Mouse (Mus musculus): Measurements from ENCODE around the gene 6430571L13Rik. TPM values are rescaled to one million over a fixed set of nuclear protein-coding genes. Genes with fewer than 3 reads are reported as not detected.

Gene 6430571L13Rik
- polyA plus RNA-seq, 1 experiment: 1.2 TPM

DNA sequence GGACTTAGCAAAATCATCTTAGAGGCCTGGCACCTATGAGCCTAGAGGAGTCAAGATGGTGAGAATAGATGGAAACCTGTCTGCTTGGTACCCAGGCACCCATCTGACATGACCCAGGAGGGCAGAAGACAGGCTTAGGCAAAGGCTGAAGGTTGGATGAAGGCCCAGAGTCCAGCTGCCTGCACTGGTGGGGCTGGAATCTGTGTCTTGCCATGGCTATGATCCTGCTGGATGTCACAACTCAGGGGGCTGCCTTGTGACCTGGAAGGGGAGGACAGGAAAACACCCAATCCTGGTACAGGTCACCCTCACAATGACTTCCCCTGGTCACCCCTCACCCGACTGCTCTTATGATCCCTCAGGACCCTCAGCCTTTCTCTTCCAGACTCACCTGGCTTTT lies 14.4 kb downstream of the 6430571L13Rik start:
- 77% methylated on average over 1 of the region's 1 CpGs for WGBS

GRCm38 (mm10) chr9:107355870-107356765 lies 15.7 kb downstream of the 6430571L13Rik start:
- no peak for TF ChIP-seq POLR2A (IDR thresholded peaks at IDR 0.05; ENCODE audit: control insufficient read depth, extremely low read depth, insufficient read depth, low read length, poor library complexity)
- TF ChIP-seq CTCF (IDR thresholded peaks at IDR 0.05; ENCODE audit: borderline replicate concordance, control insufficient read depth, extremely low read depth, insufficient read depth, low read length, poor library complexity): peak; percentile 63; the same call in 1 of the 2 replicates
- Histone ChIP-seq H3K4me1 (replicated peaks; ENCODE audit: control insufficient read depth, insufficient read depth, low read length) (no peaks in the 10 kb centered on the region), H3K4me3 (ENCODE audit: control insufficient read depth, insufficient read depth, low read length) (no peak overlapping the region), H3K27me3 (ENCODE audit: control insufficient read depth, insufficient read depth, low read length) (no peaks in the 10 kb centered on the region), H3K36me3 (ENCODE audit: control insufficient read depth, insufficient read depth, low read length) (no peaks in the 10 kb centered on the region), H3K27ac (ENCODE audit: control insufficient read depth, insufficient read depth, low read length) (no peak overlapping the region)
- 47% methylated on average over 7 of the region's 7 CpGs for WGBS
- DNase-seq: peak; percentile 57

More for the DNA sequence above, 14.4 kb downstream of the 6430571L13Rik start:
- TF ChIP-seq CTCF (IDR thresholded peaks at IDR 0.05; ENCODE audit: borderline replicate concordance, control insufficient read depth, extremely low read depth, insufficient read depth, low read length, poor library complexity) (no peak), POLR2A (IDR thresholded peaks at IDR 0.05; ENCODE audit: control insufficient read depth, extremely low read depth, insufficient read depth, low read length, poor library complexity) (no peak)
- DNase-seq: no peak
- Histone ChIP-seq H3K36me3 (ENCODE audit: control insufficient read depth, insufficient read depth, low read length) (no peaks in the 10 kb centered on the region), H3K4me1 (replicated peaks; ENCODE audit: control insufficient read depth, insufficient read depth, low read length) (no peaks in the 10 kb centered on the region), H3K4me3 (ENCODE audit: control insufficient read depth, insufficient read depth, low read length) (no peak overlapping the region), H3K27me3 (ENCODE audit: control insufficient read depth, insufficient read depth, low read length) (no peaks in the 10 kb centered on the region), H3K27ac (ENCODE audit: control insufficient read depth, insufficient read depth, low read length) (no peak overlapping the region)

- Histone ChIP-seq H3K27me3 (ENCODE audit: control insufficient read depth, insufficient read depth, low read length) (no peaks in the 10 kb centered on the region), H3K4me1 (replicated peaks; ENCODE audit: control insufficient read depth, insufficient read depth, low read length) (no peaks in the 10 kb centered on the region), H3K36me3 (ENCODE audit: control insufficient read depth, insufficient read depth, low read length) (no peaks in the 10 kb centered on the region), H3K4me3 (ENCODE audit: control insufficient read depth, insufficient read depth, low read length) (no peak overlapping the region), H3K27ac (ENCODE audit: control insufficient read depth, insufficient read depth, low read length) (no peak overlapping the region)
- peak; percentile 46; the same call in 1 of the 2 replicates for TF ChIP-seq CTCF (IDR thresholded peaks at IDR 0.05; ENCODE audit: borderline replicate concordance, control insufficient read depth, extremely low read depth, insufficient read depth, low read length, poor library complexity)
- TF ChIP-seq POLR2A (IDR thresholded peaks at IDR 0.05; ENCODE audit: control insufficient read depth, extremely low read depth, insufficient read depth, low read length, poor library complexity): no peak
- WGBS: 35% methylated on average over 5 of the region's 5 CpGs
- peak; percentile 71 for DNase-seq
These were observed 17.2 kb downstream of the 6430571L13Rik start for GRCm38 (mm10) chr9:107357651-107358050.

DNA sequence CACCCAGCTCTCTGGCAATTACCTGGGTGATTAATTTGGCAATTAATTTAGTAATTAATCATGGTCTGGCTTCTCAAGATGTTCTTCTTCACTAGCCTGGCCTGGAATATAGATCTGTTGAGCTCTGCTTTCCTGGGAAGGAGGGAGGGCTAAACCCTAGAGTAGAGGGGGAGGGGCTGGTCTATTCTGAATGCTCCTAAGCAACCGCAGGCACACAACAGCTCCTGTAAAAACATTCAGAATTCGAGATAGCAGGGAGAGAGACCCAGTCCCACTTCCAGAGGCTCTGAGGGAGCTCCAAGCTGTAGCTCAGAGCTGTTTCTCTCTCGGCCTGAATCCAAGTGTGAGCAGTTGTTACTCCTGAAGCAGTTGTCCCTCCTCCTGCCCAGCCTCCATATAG lies 20.6 kb downstream of the 6430571L13Rik start:
- no peaks in the 10 kb centered on the region for H3K36me3 ChIP-seq (ENCODE audit: control insufficient read depth, insufficient read depth, low read length)
- H3K4me1 ChIP-seq (replicated peaks; ENCODE audit: control insufficient read depth, insufficient read depth, low read length): no peaks in the 10 kb centered on the region
- H3K4me3 ChIP-seq (ENCODE audit: control insufficient read depth, insufficient read depth, low read length): no peak overlapping the region
- no peaks in the 10 kb centered on the region for H3K27me3 ChIP-seq (ENCODE audit: control insufficient read depth, insufficient read depth, low read length)
- TF ChIP-seq CTCF (IDR thresholded peaks at IDR 0.05; ENCODE audit: borderline replicate concordance, control insufficient read depth, extremely low read depth, insufficient read depth, low read length, poor library complexity) (no peak), POLR2A (IDR thresholded peaks at IDR 0.05; ENCODE audit: control insufficient read depth, extremely low read depth, insufficient read depth, low read length, poor library complexity) (no peak)
- 50% methylated on average over 3 of the region's 3 CpGs for WGBS
- H3K27ac ChIP-seq (ENCODE audit: control insufficient read depth, insufficient read depth, low read length): no peak overlapping the region
- no peak for DNase-seq

- DNase-seq: peak; percentile 48
- TF ChIP-seq CTCF (IDR thresholded peaks at IDR 0.05; ENCODE audit: borderline replicate concordance, control insufficient read depth, extremely low read depth, insufficient read depth, low read length, poor library complexity): no peak
- no peak for TF ChIP-seq POLR2A (IDR thresholded peaks at IDR 0.05; ENCODE audit: control insufficient read depth, extremely low read depth, insufficient read depth, low read length, poor library complexity)
- Histone ChIP-seq H3K4me3 (ENCODE audit: control insufficient read depth, insufficient read depth, low read length) (no peak overlapping the region), H3K27me3 (ENCODE audit: control insufficient read depth, insufficient read depth, low read length) (no peaks in the 10 kb centered on the region), H3K36me3 (ENCODE audit: control insufficient read depth, insufficient read depth, low read length) (no peaks in the 10 kb centered on the region), H3K4me1 (replicated peaks; ENCODE audit: control insufficient read depth, insufficient read depth, low read length) (no peaks in the 10 kb centered on the region), H3K27ac (ENCODE audit: control insufficient read depth, insufficient read depth, low read length) (no peak overlapping the region)
- 8% methylated on average over 3 of the region's 3 CpGs for WGBS
These were observed 26.2 kb downstream of the 6430571L13Rik start for GRCm38 (mm10) chr9:107366644-107367043.

GRCm38 (mm10) chr9:107368302-107368701 lies 27.9 kb downstream of the 6430571L13Rik start:
- WGBS: 100% methylated on average over 1 of the region's 1 CpGs
- no peak for DNase-seq
- no peaks in the 10 kb centered on the region for H3K4me1 ChIP-seq (replicated peaks; ENCODE audit: control insufficient read depth, insufficient read depth, low read length)
- H3K27ac ChIP-seq (ENCODE audit: control insufficient read depth, insufficient read depth, low read length): no peak overlapping the region
- no peaks in the 10 kb centered on the region for H3K36me3 ChIP-seq (ENCODE audit: control insufficient read depth, insufficient read depth, low read length)
- no peak for TF ChIP-seq POLR2A (IDR thresholded peaks at IDR 0.05; ENCODE audit: control insufficient read depth, extremely low read depth, insufficient read depth, low read length, poor library complexity)
- no peak for TF ChIP-seq CTCF (IDR thresholded peaks at IDR 0.05; ENCODE audit: borderline replicate concordance, control insufficient read depth, extremely low read depth, insufficient read depth, low read length, poor library complexity)
- no peaks in the 10 kb centered on the region for H3K27me3 ChIP-seq (ENCODE audit: control insufficient read depth, insufficient read depth, low read length)
- no peak overlapping the region for H3K4me3 ChIP-seq (ENCODE audit: control insufficient read depth, insufficient read depth, low read length)
